Mouse (Mus musculus) cerebellum, postnatal 36 days (tissue): Measurements from ENCODE around the gene Rnf113a2.

ENCODE experiments used
- DNase-seq, 2 experiments: peaks; one replicate each; pipeline ENCODE4 v3.0.0; 2021 to 2022; ENCODE audit warnings: mixed read lengths in 2 of 2

The Rnf113a2 gene

DNA sequence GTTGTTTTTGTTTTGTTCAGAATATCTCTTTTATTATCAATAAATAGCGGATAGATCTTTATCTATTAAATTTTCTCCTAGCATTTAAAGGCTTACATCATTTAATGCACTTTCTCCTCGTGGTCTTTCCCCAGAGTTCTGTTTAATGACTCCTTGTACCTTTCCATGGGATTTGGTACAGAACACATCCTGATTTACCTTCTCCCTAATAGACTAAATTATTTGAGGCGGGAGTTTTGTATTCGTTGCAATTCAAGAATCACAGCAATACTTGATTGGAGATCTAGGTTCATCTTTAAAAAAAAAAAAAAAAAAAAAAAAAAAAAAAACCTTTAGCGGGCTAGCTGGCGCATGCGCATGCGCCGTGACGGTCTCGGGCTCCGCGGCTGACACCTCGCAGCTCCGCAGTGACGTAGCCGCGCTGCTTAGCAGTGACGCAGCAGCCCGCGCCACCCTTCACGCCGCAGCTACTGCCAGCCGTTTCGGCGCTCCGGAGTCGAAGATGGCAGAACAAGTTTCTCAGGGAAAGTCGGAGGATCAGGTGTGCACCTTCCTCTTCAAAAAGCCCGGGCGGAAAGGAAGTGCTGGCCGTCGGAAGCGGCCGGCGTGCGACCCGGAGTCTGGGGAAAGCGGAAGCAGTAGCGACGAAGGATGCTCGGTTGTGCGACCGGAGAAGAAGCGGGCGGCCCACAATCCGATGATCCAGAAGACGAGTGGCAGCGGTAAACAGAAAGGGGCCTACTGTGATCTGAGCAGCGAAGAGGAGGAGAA, at the start of gene Rnf113a2:
TSS of gene Rnf113a2 (plus strand) at position 363 of the 771 bp plus-strand sequence.
- DNase-seq: peak; percentile 77 to 84

DNA sequence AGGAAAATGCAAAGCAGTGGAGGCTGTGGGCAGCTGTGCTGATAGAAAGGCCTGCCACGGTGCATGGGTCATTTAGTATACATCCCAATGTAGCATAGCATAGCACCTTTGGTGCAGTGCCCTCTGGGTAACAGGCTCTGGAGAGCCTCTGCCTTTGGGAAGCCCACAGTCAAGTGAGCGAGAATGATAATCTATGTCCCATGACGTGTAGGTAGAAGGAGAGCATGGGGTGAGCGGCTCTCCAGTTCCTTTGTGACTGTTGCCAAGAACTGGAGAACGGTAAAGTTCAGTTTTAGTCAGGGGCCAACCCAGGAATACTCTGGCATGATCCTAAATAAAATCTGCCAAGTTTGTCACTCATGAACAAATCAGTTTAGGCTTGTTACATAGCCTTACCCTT, 45.3 kb upstream of the Rnf113a2 start:
- no peak for DNase-seq

DNA sequence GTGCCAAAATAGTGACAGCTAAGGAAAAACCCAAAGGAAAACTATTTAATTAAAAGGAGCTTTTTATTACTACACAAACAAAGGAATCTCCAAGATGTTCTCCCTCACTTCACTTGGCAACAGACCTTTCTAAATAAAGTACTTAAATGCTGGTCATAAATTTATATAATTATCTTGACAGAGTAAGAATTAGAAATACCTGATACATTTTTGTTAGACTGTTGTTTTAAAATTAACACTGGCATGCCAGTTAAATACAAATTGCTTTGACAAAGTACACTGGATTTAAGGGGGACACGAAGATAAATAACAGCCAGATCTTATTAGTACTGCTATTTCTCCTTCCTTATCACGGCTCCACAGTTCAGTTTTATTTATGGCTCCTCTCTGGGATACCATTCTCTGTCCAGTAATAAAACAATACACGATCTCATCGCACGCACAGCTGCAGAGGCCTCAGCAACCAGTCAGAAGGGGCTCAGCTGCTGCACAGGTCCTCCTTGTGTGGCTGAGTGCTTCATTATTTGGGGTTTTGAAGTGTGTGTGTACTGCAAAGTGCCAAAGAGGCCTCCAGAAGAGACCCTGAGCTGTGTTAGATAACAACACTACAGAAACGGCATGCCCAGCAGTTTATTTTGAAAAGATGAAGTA, 43.0 kb upstream of the Rnf113a2 start:
- DNase-seq: no peak

DNA sequence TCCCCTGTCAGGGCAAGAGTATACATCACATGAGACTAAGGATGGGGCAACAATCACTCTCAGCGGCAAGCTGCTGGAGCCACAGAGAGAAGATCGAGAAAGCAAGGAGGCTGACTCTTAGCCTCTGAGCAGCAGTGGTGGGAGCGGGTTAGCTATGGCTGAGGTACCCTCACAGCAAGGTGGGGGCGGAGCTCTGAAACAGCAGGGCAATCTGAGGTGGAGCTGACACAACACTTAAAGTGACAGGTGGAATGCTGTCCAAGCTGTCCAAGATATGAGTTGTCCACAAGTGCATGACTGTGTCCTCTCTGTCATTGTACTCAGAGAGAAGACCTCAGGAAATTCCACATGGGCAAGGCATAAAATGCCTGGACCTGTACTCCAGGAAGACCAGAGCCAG, 34.6 kb upstream of the Rnf113a2 start:
- no peak for DNase-seq

DNA sequence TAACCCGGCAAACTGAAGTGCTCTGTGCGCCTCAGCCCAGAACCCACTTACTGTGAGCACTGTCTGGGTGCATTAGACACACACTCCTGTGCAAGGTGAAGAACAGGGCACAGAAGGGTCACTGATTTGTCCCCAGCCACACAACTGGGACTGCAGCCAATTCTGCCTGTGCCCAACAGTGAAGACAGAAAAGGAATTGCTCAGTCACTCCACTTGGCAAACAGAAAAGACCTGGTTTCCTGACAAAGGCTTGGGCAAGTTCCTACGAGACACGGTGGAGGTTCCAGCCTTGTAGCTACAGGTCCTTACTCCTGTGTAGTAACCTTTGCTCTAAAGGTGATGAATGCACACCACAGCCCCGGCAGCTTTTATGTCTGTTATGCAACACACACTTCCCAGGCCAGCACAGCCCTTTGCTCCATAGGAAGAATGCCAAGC, 32.3 kb upstream of the Rnf113a2 start:
- peak in 1 of 2 experiments; percentile 12 for DNase-seq

DNA sequence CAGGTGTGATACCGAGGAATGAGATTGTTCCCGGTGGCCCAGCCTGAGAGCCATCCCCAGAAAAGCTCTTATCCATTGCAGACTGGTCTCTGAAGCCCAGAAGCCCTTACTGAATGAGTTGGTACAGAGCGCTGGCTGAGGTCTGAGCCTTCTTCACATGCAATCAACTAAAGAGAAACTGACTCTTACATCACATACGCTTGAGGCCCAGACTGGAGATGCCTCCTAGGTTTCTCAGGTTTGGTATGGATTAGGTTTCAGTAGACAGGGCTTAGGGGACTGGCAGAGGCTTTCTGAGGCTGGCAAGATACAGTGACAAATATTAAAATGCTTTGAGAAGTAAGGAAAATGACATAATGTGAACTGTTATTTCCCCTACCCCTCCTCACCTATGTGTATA, 31.6 kb upstream of the Rnf113a2 start:
- no peak for DNase-seq

DNA sequence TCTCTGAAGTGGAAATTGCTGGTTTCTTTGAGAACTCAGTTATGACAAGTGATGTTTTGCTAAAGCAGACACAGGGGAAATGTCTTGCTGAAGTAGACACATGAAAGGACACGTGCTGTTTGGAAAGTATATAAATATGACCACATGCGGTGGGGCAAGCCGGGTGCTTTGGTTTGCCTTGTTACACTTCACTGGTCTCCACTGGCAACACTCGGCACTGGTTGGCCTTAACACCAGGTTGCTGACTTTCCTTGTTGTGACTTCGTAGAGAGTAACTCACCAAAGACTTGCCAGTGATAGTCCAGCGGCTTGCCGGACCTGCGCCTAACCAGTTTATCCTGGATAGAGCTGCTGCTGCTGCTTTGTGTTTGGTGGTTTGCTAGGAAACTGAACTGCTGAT, 28.9 kb upstream of the Rnf113a2 start:
- no peak for DNase-seq

DNA sequence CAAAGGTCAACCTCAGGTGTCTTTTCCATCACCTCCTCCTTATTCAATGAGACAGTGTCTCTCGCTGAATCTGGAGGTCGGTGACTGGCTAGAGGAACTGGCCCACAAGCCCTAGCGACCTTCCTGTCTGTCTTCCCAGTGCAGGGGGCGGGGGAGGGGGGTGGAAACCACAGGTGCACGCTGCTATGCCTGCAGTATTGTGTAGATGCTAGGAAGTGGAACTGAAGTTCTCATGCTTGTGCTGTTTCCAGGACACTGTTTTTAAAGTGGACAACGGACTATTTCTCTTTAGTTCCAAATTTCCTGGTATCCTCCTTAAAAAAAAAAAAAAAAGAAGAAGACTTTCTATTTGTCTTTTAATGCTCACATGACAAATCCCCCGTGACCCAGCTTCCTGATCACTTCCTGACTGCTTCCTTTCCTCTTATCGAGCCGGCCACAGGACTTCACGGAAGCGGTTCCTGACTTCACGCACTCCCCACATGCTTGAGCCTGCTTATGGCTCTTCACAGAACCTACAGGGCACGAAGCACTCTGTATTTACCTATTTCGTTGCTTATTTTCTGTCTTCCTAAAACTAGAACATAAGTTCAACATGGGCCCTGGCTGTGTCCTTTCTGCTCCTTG, 28.1 kb upstream of the Rnf113a2 start:
- no peak for DNase-seq

DNA sequence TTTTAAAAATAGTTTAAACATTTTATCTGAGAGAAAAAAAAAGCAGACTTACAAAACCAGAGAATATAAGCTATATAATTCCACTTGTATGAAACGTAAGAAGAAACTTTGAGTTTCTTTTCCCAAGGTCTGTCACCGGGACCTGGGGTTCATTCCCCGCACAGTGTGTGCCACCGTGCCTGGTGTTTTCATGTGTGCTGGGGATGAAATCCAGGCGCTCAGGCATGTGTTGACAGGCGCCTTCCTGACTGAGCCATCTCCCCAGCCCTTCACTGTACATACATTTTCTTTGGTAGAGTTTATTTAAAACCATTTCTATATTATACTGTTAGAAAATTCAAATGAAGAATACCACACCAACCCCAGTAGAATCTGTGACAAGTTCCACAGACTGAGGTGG, 26.7 kb upstream of the Rnf113a2 start:
- no peak for DNase-seq

DNA sequence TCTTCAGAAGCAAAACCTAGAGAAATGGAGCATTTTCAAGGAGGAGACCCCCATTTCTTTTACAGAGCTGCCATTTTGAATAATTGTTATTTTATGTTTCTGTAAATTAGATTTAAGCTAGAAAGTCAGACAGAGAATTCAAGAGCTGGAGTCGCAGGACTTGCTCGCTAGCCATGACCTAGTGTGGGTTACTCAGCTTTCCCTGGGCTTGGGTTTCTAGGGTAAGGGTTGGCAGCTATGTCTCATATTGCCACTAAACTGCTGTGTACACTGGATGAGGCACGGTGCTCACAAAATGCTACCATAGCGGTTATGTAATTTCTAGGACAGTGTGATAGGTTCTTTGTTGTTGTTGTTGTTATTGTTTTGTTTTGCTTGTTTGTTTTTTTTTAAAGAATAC, 24.3 kb upstream of the Rnf113a2 start:
- DNase-seq: no peak

DNA sequence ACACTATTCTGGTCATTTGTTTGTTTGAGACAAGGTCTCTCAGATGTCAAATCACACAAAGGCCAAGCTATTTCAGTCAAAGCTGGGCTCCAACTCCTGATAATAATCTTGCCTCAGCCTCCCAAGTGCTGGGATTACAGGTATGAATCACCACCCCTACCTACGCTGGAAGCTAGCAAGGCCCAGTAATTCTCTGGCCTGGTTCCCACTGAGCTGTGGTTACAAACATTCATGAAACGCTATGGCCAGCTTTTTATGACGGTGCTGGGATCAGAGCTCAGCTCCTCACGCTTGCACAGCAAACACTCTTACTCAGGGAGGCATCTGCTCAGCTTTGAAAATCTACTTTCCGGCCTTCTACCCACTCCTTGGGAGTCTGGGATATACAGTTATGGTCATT, 23.1 kb upstream of the Rnf113a2 start:
- no peak for DNase-seq

DNA sequence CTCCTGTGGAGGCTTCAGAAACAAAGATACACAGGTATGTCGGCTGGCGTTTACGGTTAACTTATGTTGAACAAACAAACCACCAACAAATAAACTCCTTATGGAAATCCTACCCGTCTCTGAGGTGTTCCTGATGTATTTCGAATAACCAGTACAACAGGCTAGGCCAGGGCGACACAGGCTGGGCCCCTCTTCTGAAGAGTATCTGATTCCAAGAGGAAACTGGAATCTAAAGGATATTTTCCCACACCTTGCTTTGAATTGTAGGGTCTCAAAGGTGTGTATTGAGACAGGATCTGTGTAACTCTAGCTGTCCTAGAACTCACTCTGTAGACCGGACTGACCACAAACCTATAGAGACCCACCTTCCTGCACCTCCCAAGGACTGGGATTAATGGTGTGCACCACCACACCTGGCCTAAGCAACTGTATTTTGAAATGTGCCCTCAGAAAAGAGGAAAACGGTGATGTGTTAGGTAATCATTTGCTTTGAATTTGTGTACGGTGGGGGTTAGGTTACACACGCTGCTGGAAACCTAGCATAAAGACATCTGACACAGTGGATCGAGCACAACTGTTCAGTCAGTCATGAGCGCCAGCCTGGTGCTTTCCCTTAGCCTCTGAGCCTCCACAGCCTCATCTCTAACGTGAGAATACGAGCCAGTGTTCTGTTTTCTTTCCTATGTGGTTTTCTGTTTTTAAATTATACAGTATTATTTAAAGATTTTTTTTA, 19.9 kb upstream of the Rnf113a2 start:
- DNase-seq: no peak

DNA sequence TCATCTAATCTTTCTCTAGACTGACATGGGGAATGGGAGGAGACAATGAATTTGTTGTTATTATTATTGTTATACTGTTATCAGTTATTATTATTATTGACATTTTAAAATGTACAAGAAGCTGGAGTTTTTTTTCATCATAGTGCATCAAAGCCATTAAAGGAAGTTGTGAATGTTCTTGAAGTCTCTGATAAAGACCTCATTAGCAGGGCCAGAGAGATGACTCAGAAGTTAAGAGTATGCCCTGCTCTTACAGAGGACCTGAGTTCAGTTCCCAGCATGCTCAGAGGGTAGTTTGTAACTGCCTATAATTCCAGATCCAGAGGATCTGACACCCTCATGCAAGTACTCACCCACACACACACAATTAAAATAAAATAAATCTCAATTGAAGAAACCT, 19.3 kb upstream of the Rnf113a2 start:
- DNase-seq: no peak

DNA sequence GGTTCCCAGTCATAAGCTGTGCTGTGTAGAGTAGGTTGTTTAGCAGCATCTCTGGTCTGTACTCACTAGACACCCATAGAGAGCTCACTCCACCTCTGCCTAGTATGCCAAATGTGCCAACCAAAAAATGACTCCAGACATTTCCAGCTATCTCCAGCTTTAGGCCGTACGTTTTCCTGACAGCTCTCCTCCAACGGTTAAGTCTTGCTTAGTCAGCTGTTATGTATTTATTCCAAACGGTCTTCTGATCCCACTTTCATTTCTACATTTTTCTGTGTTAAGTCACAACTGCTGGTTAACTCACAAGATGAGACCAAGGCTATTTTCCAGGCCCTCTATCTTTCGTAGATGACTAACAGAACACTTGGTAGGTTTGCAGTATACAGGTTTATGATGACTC, 18.4 kb upstream of the Rnf113a2 start:
- no peak for DNase-seq

DNA sequence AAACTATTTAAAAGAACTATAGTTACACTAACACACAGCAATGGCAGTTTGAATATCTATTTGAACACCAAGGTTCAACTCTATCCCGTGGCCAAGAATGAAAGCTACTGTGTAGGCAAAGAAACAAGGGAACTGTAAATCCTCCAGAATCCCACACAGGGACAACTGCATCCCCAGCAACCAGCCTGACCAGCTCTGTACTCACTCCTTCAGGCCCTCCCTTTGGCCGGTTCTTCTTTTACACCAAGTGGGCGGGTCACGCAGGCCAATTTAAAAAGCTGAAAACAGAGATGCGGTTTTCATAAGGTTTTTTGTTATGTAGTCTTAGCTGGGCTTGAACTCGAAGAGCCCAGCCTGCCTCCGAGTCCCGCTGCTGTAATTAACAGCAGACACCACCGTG, 17.9 kb upstream of the Rnf113a2 start:
- no peak for DNase-seq

DNA sequence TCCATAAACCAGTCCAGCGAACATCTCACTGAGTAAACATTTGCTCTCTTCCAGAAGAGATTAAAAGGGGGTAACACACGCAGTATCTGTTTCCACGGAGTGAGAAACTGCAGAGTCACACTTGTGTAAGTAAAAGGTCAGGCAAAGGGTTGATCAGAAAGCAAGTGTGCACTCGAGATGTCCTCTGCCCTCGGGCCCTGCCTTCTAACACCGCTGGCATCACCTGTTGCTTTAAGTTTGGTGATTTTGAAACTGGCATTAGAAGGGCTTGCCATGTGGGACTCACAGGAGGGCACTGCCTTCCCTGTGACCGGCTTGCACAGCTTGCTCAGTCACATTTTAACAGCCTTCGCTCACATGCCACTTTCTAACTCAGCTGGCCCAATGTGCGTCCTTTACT, 17.3 kb upstream of the Rnf113a2 start:
- no peak for DNase-seq

DNA sequence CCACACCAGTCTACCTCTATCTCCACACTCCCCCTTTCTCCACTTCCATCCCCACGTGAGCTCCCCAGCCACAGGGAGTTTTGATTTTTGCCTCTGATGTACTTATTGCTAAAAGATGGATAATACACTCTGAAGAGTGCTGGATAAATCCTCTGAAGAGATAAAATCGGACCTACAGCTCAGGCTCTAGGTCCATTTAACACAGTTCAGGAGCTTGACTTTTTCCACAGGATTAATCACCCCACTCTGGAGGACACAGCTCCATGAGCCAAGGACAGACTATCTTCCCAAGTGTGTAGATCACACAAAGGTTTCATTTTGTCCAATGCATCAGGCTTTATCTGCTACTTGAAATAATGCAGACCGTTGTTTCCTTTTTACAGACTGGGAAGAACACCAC, 16.9 kb upstream of the Rnf113a2 start:
- DNase-seq: no peak

DNA sequence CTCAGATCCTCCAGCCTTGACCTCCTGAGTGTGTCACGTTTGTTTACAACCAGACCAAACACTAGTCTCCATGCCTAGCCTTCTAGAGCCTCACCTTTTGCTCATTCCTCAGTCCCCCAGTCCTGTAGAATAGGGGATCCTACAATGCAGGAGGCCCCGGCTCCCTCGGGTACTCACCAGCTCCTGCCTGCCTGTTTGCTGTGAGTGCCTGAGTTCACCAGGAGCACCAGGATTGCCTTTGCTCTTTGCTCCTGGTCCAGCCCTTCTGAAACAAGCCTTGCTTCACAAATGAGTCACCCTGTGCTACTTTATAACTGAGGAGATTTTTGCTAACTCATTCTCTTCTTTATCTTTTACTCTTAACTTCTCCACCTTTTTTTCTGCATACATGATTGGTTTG, 16.3 kb upstream of the Rnf113a2 start:
- no peak for DNase-seq

DNA sequence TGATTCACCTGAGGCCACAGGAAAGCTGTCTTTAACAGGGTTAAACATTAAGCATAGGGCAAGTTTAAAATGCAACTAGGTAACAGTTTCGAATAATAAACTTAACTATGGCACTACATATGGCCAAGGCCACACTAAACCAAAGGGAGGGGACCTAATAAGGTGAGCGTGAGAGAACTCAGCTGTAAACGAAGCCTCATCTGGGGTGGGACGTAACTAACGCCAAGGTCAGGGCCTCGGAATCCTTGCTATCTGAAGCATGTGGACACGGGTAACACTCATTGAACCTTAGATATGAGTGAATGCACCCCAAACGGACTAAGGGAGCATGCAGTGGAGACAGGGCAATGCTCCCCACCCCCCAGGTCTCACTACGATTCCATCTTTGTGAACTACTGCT, 14.1 kb upstream of the Rnf113a2 start:
- DNase-seq: no peak

DNA sequence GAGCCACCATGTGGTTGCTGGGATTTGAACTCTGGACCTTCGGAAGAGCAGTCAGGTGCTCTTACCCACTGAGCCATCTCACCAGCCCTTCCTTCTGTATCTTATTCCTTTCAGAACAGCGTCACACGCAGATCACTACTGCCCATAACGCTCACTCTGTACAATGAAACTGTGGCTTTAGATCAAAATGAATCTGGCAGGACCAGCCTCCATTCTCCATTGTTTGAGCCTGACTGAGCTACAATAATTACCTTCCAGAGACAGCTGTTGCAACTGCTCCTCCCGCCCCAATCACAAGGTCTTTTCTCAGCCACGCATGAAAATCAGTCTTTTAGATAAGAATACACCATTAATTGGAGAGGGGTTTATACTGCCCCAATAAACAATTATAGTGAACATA, 12.5 kb upstream of the Rnf113a2 start:
- no peak for DNase-seq

DNA sequence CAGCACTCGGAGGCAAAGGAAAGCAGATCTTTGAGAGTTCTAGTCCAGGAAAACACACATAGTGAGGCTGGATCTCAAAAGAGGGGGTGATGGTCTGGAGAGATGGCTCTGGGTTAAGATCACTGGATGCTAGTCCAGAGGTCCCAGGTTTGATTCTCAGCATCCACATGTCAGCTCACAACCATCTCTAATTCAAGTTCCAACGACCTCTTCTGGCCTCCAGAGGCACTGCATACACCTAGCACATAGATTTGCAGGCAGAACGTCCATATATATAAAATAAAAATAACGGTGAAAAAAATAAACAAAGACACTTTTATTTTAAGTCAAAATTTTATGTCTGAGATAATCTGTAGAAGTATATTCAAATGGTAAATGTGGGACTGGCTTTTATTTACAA, 9.7 kb upstream of the Rnf113a2 start:
- DNase-seq: no peak

DNA sequence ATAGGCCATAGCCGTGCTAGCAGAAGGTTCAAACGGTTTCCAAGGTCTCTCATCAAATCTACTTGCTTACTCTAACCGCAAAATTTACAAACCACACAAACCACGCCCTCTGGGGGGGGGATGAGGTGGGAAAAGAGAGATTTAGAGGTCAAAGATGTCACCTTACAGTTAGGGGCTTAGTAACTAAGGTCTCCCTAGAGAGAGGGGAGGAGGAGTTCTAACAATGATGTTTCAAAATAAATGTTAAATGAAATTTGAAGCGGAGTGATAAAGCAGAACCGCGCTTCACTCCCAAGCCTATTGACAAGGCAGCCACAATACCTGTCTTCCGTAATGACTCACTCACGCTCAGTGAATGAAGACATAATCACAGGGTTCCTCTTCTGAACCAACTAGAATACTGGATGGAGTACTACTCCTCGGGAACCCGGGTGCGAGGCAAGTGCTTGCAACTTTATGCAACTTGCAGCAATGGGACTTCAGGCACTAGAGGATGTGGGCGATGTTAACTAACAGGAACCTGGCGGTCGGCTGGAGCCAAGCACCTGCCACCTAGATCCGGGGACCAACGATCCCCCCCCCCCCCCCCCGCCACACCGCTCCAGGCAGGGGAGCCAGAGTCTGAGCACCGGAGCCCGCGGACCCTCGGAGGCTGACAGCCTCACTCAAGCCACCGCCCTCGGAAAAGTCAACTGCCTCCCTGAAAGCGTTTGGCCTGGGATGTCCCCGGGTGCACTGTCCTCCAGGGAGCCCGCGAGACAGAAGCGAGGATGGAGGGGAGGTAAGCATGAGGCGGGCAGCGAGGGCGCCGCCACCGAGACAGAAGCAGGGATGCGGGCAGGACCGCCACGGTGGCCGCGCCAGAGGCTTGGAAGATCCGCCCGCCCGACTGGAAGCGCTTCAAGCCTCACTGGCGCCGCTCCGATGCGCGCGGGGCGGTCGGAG, 8.8 kb upstream of the Rnf113a2 start:
- peak; percentile 18 to 45 for DNase-seq
